Mouse (Mus musculus) splenic B cell, adult 2 months (primary cell): ENCODE data around the gene Fastkd2.
A peak's percentile ranks its signal among the peaks of the same experiment; 100 is the strongest.

ENCODE experiments used
- DNase-seq: peaks from one replicate; pipeline ENCODE4 v3.0.0-alpha.2; 2011; ENCODE audit warnings: low read depth, low spot score
- H3K27me3 ChIP-seq: 2 replicates; pipeline ENCODE4 v1.6.1; 2012; ENCODE audit warnings: mild to moderate bottlenecking, low read length, moderate library complexity, mixed read lengths; ENCODE audit not compliant: control insufficient read depth, poor library complexity, insufficient read depth, severe bottlenecking
- H3K36me3 ChIP-seq: 2 replicates; pipeline ENCODE4 v1.6.1; 2012; ENCODE audit warnings: mild to moderate bottlenecking, low read length, moderate library complexity, mixed read lengths; ENCODE audit not compliant: control insufficient read depth, poor library complexity, insufficient read depth, severe bottlenecking

The Fastkd2 gene

DNA sequence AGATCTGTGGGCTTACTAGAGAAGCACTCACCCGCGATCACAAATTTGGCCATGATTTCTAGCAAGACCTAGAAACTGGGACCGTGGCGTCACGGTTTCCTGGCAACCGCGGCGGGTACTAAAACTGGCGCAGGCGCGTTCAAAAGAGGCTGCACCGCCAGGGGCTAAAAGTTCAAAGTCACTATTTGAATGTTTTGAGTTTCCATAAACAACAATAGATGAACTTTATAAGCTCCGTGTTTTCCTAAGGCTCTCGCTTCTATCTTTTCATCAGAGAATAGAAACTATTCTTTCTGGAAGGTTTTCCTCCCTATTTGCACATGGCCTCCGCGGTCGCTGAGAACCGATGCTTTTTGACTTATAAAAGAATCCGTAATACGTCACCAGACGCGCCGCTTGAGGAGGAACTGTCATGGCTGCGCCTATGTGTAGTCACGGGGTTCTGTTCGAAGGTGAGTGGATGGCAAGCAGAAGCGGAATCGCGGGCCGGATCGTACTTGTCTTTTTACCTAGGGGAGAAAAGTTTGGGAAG is at the start of gene Fastkd2, which contains the start of gene Mdh1b:
TSS of gene Fastkd2 (plus strand) at position 375 of the 532 bp plus-strand sequence.
TSS of gene Mdh1b (minus strand) at position 79 of the 532 bp plus-strand sequence.
- peak; percentile 94 for DNase-seq
- Histone ChIP-seq H3K27me3 (no peaks in the 10 kb centered on the region; the same call in 1 of the 2 replicates), H3K36me3 (no peaks in the 10 kb centered on the region)

DNA sequence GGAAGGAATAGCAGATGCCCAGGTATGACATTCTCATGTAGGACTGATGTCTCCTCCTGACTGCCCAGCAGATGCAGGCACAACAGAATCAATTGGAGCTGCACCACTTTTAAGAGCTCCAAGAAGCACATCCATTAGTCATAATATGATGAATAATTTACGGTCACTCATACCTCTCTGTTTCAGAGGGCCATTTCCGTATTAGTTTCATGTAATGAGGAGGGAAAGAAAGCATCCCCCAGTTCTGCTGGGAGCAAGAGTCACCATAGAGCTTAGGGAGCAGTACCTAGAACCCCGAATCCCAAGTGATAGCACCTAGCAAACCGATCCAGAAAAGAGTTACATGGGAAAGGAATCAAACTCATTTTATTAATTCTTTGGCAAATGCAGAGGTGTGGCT is 43.6 kb upstream of the Fastkd2 start, which contains the start of gene Dytn:
TSS of gene Dytn (minus strand) at position 101 of the 400 bp plus-strand sequence.
- H3K36me3 ChIP-seq = no peaks in the 10 kb centered on the region
- DNase-seq = no peak
- no peaks in the 10 kb centered on the region; the same call in 1 of the 2 replicates for H3K27me3 ChIP-seq

DNA sequence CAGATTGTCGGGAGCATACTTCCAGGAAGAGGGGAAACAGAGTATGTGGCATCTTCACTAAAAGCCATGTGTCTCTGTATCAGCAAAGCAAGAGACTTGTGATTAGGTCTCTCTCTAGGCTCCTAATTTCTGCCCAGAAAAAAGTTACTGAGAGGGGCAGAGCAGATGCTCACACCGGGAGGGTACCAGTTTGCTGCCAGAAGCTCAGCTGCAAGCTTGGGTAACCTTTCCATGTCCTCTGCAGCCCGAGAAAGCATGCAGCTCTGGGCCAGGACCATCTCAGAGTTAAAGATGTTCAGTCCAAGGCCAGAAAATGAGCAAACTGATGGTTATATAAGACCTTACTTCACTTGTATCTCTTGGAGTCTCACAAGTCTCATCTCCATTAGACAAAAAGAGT is 33.6 kb upstream of the Fastkd2 start:
- Histone ChIP-seq H3K36me3 (no peaks in the 10 kb centered on the region), H3K27me3 (no peaks in the 10 kb centered on the region)
- DNase-seq = no peak

DNA sequence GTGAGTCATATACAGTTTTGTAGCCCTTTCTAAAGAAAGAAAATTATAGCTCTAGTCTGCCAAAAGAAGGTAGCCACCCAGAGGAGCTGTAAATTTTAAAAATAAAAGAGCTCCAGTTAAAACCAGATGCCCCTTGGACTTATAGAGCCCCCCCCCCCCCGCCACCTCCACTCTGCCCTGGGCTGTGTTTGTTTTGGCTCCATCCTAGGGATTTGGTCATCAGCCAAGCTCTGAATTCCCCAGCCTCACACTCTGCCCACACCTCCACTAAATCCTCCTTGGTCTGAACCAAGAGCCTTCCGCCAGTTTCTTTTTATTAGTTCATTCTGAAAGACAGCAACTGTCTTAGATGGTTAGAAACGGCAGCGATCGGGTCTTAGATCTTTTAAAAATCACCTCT is 24.7 kb upstream of the Fastkd2 start:
- DNase-seq = no peak
- H3K36me3 ChIP-seq = no peaks in the 10 kb centered on the region

DNA sequence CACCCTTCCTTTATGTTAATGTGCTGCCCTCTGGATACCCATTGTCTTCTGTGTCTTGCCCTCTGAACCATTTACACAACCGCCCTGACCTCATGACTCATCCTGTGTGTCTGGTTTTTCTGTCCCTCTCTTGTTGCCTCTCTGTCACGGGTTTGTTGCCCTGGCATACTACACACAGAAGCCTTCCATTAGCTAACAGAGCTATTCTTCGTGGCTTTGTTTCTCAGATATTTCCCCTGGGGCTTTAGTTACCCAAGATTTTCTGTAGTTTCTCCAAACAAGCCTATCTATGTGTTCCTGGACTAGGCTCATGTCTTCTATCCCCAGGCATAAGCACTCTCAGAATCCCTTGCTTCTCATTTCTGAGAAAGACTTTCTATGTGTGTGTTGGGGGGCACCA is 21.5 kb upstream of the Fastkd2 start:
- DNase-seq = no peak
- H3K36me3 ChIP-seq = no peaks in the 10 kb centered on the region

More for the DNA sequence above, 24.7 kb upstream of the Fastkd2 start:
- H3K27me3 ChIP-seq = peaks cover 3% of the 10 kb centered on the region; the same call in 1 of the 2 replicates

DNA sequence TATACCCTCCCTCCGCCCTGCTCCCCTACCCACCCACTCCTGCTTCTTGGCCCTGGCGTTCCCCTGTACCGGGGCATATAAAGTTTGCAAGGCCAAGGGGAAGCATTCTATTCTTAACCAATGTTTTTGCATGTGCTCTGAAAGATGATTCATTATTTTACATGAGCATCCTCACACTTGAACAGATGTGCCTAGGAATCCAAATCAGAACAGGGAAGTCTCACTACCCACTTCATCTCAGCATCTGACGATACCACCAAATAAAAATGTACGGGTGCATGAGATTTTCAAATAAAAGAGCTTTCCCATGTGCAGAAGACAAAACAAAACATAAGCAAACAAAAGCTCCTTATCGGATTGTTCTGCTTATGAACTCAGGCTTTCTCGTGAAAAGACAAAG is 10.3 kb upstream of the Fastkd2 start:
- H3K27me3 ChIP-seq = no peaks in the 10 kb centered on the region
- DNase-seq = no peak
- H3K36me3 ChIP-seq = no peaks in the 10 kb centered on the region

More for the DNA sequence above, 21.5 kb upstream of the Fastkd2 start:
- H3K27me3 ChIP-seq = peaks cover 3% of the 10 kb centered on the region; the same call in 1 of the 2 replicates

DNA sequence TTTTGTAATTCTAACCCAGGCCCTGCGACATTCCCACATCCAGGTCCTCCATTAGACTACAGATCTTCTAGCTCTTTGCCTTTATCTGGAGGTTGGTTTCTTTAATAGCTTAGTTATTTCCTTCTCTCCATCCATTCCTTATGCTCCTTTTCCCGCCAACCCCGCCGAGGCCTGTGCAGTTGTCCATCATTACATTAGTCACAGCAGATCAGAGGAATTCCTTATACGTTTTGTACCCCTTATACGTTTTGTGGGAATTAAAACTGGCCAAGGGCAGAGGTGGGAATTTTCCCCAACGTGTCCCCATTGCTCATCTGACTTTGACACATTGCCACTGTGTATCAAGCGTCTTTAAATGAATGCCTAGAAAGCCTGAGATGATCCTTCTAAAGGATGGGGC is 618 bp upstream of the Fastkd2 start:
- Histone ChIP-seq H3K27me3 (no peaks in the 10 kb centered on the region; the same call in 1 of the 2 replicates), H3K36me3 (no peaks in the 10 kb centered on the region)
- no peak for DNase-seq

DNA sequence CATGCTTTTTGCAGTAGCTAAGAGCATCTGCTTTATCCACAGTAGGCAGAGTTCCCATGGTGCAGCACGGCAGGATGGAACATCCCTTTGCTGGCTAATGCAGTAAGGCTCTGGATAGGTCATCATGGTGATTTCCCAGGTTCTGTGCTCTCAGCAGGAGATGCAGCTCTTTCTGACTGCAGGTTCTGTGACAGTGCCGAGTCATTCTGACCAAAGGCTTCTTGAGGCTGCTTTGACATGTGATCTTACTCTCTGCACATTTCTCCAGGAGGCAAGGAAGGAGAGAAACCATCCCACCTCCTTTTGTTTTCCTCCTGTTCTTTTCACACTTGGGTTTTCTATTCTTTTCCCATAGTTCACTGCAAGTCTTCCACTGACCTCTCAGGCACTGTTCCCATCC is 25.6 kb downstream of the Fastkd2 start:
- no peak for DNase-seq
- Histone ChIP-seq H3K27me3 (no peaks in the 10 kb centered on the region), H3K36me3 (no peaks in the 10 kb centered on the region)

DNA sequence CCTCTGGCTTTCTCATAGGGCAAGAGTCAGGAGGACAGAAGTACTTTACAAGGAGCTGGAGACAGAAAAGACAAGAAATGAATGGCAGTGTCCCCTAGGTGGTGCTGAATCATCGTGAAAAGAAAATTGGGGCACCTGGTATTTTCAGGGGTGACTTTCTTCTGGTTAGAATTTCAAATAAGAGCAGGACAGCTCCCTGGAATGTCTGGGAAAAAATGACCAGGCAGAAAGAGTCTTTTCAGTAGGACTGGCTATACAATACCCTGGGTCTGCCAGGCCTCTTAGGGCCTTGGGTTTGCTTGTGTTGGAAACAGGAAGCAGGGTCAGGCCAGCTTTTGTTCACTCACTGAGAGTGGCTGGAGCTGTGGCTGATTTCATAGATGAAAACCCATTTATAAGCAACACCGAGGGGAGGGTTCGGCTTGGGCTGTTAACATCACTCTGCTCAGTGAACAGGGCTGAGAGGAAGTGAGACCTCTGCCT is 32.8 kb downstream of the Fastkd2 start:
- no peaks in the 10 kb centered on the region for H3K27me3 ChIP-seq
- H3K36me3 ChIP-seq = no peaks in the 10 kb centered on the region
- DNase-seq = peak; percentile 35

DNA sequence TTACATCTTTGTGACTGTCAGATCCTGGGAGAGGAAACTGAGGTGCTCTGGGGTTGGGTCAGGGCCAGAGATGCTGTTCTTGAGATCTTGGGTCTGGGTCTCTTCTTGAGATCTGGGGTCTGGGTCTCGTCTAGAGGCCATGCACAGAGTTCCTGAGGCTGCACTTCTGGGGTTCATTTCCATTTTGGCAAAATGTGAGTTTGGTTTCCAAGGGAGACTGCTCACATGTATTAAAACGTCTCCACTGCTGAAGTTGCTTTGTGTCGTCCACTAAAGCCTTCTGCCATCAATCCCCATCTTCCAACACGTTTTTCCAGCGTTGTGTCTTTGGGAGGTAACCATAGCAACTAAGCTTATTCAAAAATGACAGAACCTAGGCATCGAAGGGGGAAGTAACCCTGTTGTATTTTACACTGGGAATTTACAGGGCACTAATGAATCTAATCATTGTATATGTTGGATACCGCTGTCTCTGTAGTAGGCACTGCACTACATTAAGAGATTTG is 33.5 kb downstream of the Fastkd2 start:
- DNase-seq = no peak
- H3K36me3 ChIP-seq = no peaks in the 10 kb centered on the region
- no peaks in the 10 kb centered on the region for H3K27me3 ChIP-seq

DNA sequence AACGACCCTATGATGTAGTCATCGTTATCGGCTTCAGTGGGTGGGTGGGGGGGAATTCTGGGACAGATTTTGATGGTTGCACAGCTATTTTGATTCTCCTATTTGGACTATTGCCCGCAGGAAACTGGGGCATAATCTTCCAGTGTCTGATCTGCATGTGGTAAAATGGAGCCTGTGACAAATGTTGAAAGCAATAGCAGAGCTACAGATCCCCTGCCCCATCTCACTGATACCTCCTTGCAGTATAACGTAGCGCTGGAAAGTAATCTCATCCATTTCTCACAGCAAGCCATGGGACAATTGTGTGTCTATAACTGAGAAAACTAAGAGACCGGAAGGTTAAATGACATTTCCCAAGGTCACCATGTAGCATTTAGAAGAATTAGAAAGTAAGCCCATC is 34.0 kb downstream of the Fastkd2 start:
- no peak for DNase-seq
- H3K27me3 ChIP-seq = no peaks in the 10 kb centered on the region

DNA sequence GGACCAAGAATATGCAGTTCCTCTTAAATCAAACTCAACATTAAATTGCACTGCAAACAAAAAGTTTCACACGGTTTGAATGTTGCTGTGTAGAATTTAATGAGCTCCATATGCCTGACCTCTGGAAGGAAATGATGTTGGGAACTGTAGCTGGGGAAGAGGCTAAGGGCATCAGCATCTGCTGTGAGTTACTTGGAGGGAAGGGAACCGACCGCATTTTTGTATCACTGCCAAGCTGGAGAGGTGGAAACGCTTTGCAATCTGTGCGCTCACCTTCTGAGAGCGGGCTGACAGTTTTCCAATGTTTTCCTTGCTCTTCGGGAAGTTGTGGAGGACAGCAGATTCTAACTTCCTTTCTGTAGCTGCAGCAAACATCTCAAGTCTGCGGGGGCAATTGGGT is 37.7 kb downstream of the Fastkd2 start:
- H3K36me3 ChIP-seq = no peaks in the 10 kb centered on the region
- DNase-seq = no peak
- H3K27me3 ChIP-seq = no peaks in the 10 kb centered on the region

More for the DNA sequence above, 34.0 kb downstream of the Fastkd2 start:
- no peaks in the 10 kb centered on the region for H3K36me3 ChIP-seq

DNA sequence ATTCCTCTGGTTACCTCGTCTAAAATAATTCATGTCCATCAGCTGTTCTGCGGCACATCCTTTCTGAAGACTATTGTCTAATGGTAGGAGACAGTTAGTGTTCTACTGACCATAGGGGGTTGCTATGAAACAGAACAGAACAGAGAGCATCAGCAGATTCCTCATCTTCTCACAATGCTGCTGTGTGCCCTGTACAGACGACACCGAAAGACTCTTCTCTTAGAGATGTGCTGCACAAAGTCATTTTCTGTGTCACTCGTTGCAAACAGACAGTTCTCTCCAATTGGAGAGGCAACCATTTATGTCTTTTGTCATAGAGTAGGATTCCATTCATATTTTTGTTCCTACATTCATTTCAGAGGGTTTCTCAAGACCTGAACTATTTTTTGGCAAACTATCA is 38.8 kb downstream of the Fastkd2 start, which contains the start of gene 4933402D24Rik:
TSS of gene 4933402D24Rik (minus strand) at position 101 of the 400 bp plus-strand sequence.
- H3K27me3 ChIP-seq = no peaks in the 10 kb centered on the region
- DNase-seq = no peak
- no peaks in the 10 kb centered on the region for H3K36me3 ChIP-seq

DNA sequence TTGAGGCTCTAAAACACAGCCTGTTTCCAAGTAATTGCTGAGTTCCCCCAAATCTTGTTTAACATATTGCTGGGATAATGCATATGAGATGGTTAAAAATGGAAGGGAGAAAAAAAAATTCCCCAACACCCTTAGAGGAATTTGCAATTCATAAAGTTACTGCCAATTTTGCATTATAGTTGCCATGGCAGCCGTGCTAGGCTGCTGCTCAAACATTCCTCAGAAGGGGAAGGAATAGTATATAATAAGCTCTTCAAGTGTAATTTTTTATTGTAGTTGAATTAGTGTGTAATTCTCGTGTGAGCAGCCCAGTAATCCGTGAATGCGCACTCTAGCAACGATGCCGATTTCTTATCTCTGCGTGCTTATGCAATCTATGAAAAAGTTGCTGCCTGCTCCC is 39.9 kb downstream of the Fastkd2 start:
- H3K27me3 ChIP-seq = no peaks in the 10 kb centered on the region
- no peak for DNase-seq
- H3K36me3 ChIP-seq = no peaks in the 10 kb centered on the region

DNA sequence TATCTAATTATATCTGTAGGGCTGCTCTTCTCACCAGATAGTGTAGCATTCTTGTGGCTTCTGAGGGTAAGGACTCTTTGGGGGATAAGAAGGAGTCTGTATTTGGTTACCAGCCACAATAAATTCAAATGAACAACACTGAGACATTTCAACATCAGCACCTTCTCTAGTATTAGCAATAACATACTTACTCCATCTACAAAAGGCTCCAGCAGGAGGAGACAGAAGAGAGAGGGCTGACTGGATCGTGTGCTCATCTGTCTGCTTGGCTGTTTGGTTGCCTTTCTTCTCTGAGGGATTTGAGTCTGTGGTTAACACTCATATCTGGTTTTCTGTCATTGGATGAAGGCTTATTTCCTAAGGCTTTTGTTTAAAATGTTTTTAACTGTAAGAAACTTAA is 46.0 kb downstream of the Fastkd2 start:
- no peak for DNase-seq
- no peaks in the 10 kb centered on the region for H3K36me3 ChIP-seq
- no peaks in the 10 kb centered on the region for H3K27me3 ChIP-seq
